Mouse (Mus musculus) adrenal gland, adult 2 months (tissue): ENCODE results near the gene Olfr434. TPM values are rescaled to one million over a fixed set of nuclear protein-coding genes. Genes with fewer than 3 reads are reported as not detected.

Source experiments
- polyA plus RNA-seq: library from polyadenylated mRNA; depleted of rRNA; stranded (reverse); fragments of >200 nt; gene quantifications from 2 replicates; pipeline ENCODE4 v1.2.3, GENCODE M21; 2012; rRNA removed
- total RNA-seq, 2 experiments: library from RNA; stranded (reverse); gene quantifications; 2 replicates each; pipeline ENCODE4 v1.2.3; 2021

Olfr434 gene
- total and polyA plus RNA-seq, 3 experiments: not detected

Other genes starting within 250 kb of the Olfr434 start
- not detected for gene Olfr441, start 106.7 kb upstream of the Olfr434 start, total RNA-seq
- not detected in 2 replicates for gene Olfr441, start 106.7 kb upstream of the Olfr434 start, polyA plus RNA-seq
- not detected for gene Olfr237-ps1, start 66.5 kb upstream of the Olfr434 start, total RNA-seq
- gene Olfr237-ps1, start 66.5 kb upstream of the Olfr434 start, polyA plus RNA-seq: not detected in 2 replicates
- not detected for gene Olfr437, start 49.7 kb upstream of the Olfr434 start, total RNA-seq
- not detected in 2 replicates for gene Olfr437, start 49.7 kb upstream of the Olfr434 start, polyA plus RNA-seq
- not detected for gene Olfr13, start 40.9 kb upstream of the Olfr434 start, total RNA-seq
- not detected in 2 replicates for gene Olfr13, start 40.9 kb upstream of the Olfr434 start, polyA plus RNA-seq
- gene Olfr435, start 15.9 kb upstream of the Olfr434 start, total RNA-seq: not detected
- gene Olfr435, start 15.9 kb upstream of the Olfr434 start, polyA plus RNA-seq: not detected in 2 replicates
- gene Olfr47, start 18.5 kb downstream of the Olfr434 start, total RNA-seq: not detected
- gene Olfr47, start 18.5 kb downstream of the Olfr434 start, polyA plus RNA-seq: not detected in 2 replicates
- gene Arhgef5, start 52.6 kb downstream of the Olfr434 start, total RNA-seq: 10 to 100 TPM; 17.0 to 18.2 TPM
- 6.7 and 7.8 TPM in 2 replicates for gene Arhgef5, start 52.6 kb downstream of the Olfr434 start, polyA plus RNA-seq
- gene Nobox, start 96.5 kb downstream of the Olfr434 start, total RNA-seq: not detected
- gene Nobox, start 96.5 kb downstream of the Olfr434 start, polyA plus RNA-seq: 0.11 TPM in 1 of 2 replicates, not detected in the other